In the genomic region with DNA sequence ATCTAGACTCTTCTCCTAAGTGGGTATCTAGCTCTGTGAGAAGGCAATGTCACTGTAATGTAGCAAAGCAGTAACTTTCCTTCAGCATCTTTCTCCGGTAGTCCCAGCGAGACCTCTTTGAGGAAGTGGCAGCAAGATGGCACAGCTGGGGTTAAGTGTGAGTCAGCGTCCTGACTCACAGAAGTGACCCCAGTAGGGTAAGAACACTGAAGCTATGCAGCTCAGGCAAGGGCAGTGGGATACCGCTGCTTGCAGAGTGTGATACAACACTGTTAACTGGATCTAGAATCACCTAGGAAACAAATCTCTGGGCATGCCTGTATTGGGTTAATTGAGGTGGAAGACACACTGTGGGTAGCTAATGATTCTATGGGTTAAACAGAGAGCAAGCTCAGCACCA, we compare ENCODE assay signal across 38 mouse cellular contexts. TPM values are rescaled to one million over a fixed set of nuclear protein-coding genes. Genes with fewer than 3 reads are reported as not detected.
DNase-seq lines count a peak whose midpoint lies in the region; ATAC-seq and TF ChIP-seq lines count a peak whose summit lies in the region.
"Had no signal": no experiment of that assay in that cellular context is flagged by ENCODE, and none has a peak within 500 bp of the region (broad histone marks: within the 10 kb centered on the region; RNA-seq: fewer than 3 reads in every experiment).

No protein-coding gene starts in this region.

- H3K36me3 ChIP-seq in hindbrain, embryonic 14.5 days (replicated peaks; ENCODE audit: control insufficient read depth, insufficient read depth): peaks cover 26% of the 10 kb centered on the region
- peaks cover 35% of the 10 kb centered on the region for H3K36me3 ChIP-seq in hindbrain, embryonic 10.5 days
- H3K36me3 ChIP-seq: liver, embryonic 13.5 days had no signal

- H3K4me3 ChIP-seq in cerebellum, adult 2 months (replicated peaks; ENCODE audit: insufficient read depth, low read depth, low read length): no peak overlapping the region
- H3K4me3 ChIP-seq in hindbrain, embryonic 14.5 days (replicated peaks; ENCODE audit: low read length): no peak overlapping the region
- H3K4me3 ChIP-seq in hindbrain, embryonic 10.5 days: no peak overlapping the region
- H3K4me3 ChIP-seq: liver, embryonic 13.5 days had no signal

- WGBS in cerebellum, adult 2 months: 71% methylated on average over 4 of the region's 4 CpGs
- 65% methylated on average over 4 of the region's 4 CpGs for WGBS in hindbrain, embryonic 14.5 days
- 71% methylated on average over 4 of the region's 4 CpGs for WGBS in hindbrain, embryonic 10.5 days

- 0 out of 2 replicates have a peak overlapping the region, but pooled peaks have one; percentile 99 for H3K9ac ChIP-seq in hindbrain, embryonic 14.5 days
- H3K9ac ChIP-seq: liver, embryonic 13.5 days had no signal

- H3K27me3 ChIP-seq in cerebellum, adult 2 months (ENCODE audit: control insufficient read depth, insufficient read depth, low read length): no peaks in the 10 kb centered on the region
- H3K27me3 ChIP-seq in hindbrain, embryonic 14.5 days (ENCODE audit: control insufficient read depth, insufficient read depth, low read length): no peaks in the 10 kb centered on the region
- H3K27me3 ChIP-seq in hindbrain, embryonic 10.5 days (ENCODE audit: insufficient read depth, poor library complexity, severe bottlenecking): no peaks in the 10 kb centered on the region
- H3K27me3 ChIP-seq: forebrain, embryonic 15.5 days; hindbrain, embryonic 12.5 days; liver, embryonic 13.5 days had no signal

- no peak for TF ChIP-seq CTCF in cerebellum, adult 2 months (IDR thresholded peaks at IDR 0.05; ENCODE audit: borderline replicate concordance, insufficient read depth, low read depth, low read length)

- TF ChIP-seq POLR2A in cerebellum, adult 2 months (IDR thresholded peaks at IDR 0.05; ENCODE audit: borderline replicate concordance, insufficient read depth, low read length): no peak

- peaks cover 13% of the 10 kb centered on the region for H3K4me1 ChIP-seq in cerebellum, adult 2 months (ENCODE audit: control insufficient read depth, insufficient read depth, low read length)
- peaks cover 28% of the 10 kb centered on the region for H3K4me1 ChIP-seq in hindbrain, embryonic 14.5 days (replicated peaks; ENCODE audit: control insufficient read depth, insufficient read depth, low read length)
- H3K4me1 ChIP-seq in hindbrain, embryonic 10.5 days (replicated peaks): peaks cover 37% of the 10 kb centered on the region
- H3K4me1 ChIP-seq: liver, embryonic 13.5 days had no signal

- H3K27ac ChIP-seq in cerebellum, adult 2 months (ENCODE audit: insufficient read depth, low read length): no peak overlapping the region
- no peak overlapping the region for H3K27ac ChIP-seq in hindbrain, embryonic 14.5 days
- H3K27ac ChIP-seq in hindbrain, embryonic 10.5 days: no peak overlapping the region
- H3K27ac ChIP-seq: forebrain, embryonic 15.5 days; liver, embryonic 13.5 days; macrophage had no signal

- no peaks in the 10 kb centered on the region for H3K9me3 ChIP-seq in hindbrain, embryonic 14.5 days (ENCODE audit: control insufficient read depth, low read length)
- H3K9me3 ChIP-seq in hindbrain, embryonic 10.5 days: no peaks in the 10 kb centered on the region
- H3K9me3 ChIP-seq: forebrain, embryonic 15.5 days; hindbrain, embryonic 12.5 days; liver, embryonic 13.5 days had no signal

- DNase-seq in cerebellum, adult 9-10 months: peak; percentile 25
- DNase-seq in cerebellum, adult 2 months: no peak
- no peak for DNase-seq in hindbrain, embryonic 14.5 days (ENCODE audit: low spot score)
- no peak for DNase-seq in hindbrain, embryonic 10.5 days (ENCODE audit: low spot score)
- DNase-seq in 416B (ENCODE audit: low read depth): peak; percentile 80
- no peak for DNase-seq in embryo, embryonic 9.5 days (ENCODE audit: extremely low spot score)
- DNase-seq: adrenal gland, adult 2 months; adrenal gland, postnatal 36 days; cerebellum, adult 8-10 months; gastrocnemius, postnatal 36 days; heart, postnatal 14 days; kidney, adult 11 months; kidney, postnatal 14 days; liver, embryonic 13.5 days; lung, adult 18-20 months; right cerebral cortex, postnatal 14 days; thymus, postnatal 4 days had no signal

- H3K4me2 ChIP-seq in hindbrain, embryonic 14.5 days (replicated peaks): no peak overlapping the region; the same call in 1 of the 2 replicates
- H3K4me2 ChIP-seq: liver, embryonic 13.5 days had no signal

- ATAC-seq in hindbrain, embryonic 14.5 days (ENCODE audit: low FRiP score): no peak
- peak; percentile 55 for ATAC-seq in megakaryocyte progenitor cell, adult 5-6 weeks (replicated peaks; ENCODE audit: poor library complexity)
- ATAC-seq: activated CD4-positive, CD25-positive, alpha-beta regulatory T cell, adult 4 months; forebrain, embryonic 15.5 days; lung, postnatal 0 days had no signal

RNA-seq across cellular contexts. Expression of a gene that starts 1.3 kb away (rescaled TPM):
- polyA plus RNA-seq in cerebellum, adult 2 months (2012; rRNA removed): 459 and 460 TPM in 2 replicates
- 230 and 241 TPM in 2 replicates for polyA plus RNA-seq in hindbrain, embryonic 14.5 days (2014; fragmentation: Nextera tagmentation; extraction: Ambion mirVana)
- polyA plus RNA-seq in hindbrain, embryonic 10.5 days (2016; fragmentation: Nextera tagmentation; extraction: Ambion mirVana): 45.7 and 62.2 TPM in 2 replicates
- not detected in 2 replicates for total RNA-seq in megakaryocyte progenitor cell, adult 5-6 weeks (2015)
- not detected in 2 replicates for total RNA-seq in megakaryocyte progenitor cell, adult 5-6 weeks (2017)
- polyA plus RNA-seq: activated CD4-positive, CD25-positive, alpha-beta regulatory T cell, adult 4 months; macrophage had no signal

RNA-seq across cellular contexts. Expression of a gene that starts 18.5 kb away (rescaled TPM):
- 30.0 and 33.1 TPM in 2 replicates for polyA plus RNA-seq in cerebellum, adult 2 months (2012; rRNA removed)
- 18.2 and 20.8 TPM in 2 replicates for polyA plus RNA-seq in hindbrain, embryonic 14.5 days (2014; fragmentation: Nextera tagmentation; extraction: Ambion mirVana)
- 16.9 and 25.2 TPM in 2 replicates for polyA plus RNA-seq in hindbrain, embryonic 10.5 days (2016; fragmentation: Nextera tagmentation; extraction: Ambion mirVana)
- total RNA-seq in megakaryocyte progenitor cell, adult 5-6 weeks (2015): 8.0 and 11.6 TPM in 2 replicates
- 4.9 and 6.3 TPM in 2 replicates for total RNA-seq in megakaryocyte progenitor cell, adult 5-6 weeks (2017)

RNA-seq across cellular contexts. Expression of a gene that starts 36.5 kb away (rescaled TPM):
- 13.7 and 21.6 TPM in 2 replicates for polyA plus RNA-seq in cerebellum, adult 2 months (2012; rRNA removed)
- polyA plus RNA-seq in hindbrain, embryonic 14.5 days (2014; fragmentation: Nextera tagmentation; extraction: Ambion mirVana): 5.2 and 8.2 TPM in 2 replicates
- 0.42 and 1.9 TPM in 2 replicates for polyA plus RNA-seq in hindbrain, embryonic 10.5 days (2016; fragmentation: Nextera tagmentation; extraction: Ambion mirVana)
- not detected in 2 replicates for total RNA-seq in megakaryocyte progenitor cell, adult 5-6 weeks (2015)
- total RNA-seq in megakaryocyte progenitor cell, adult 5-6 weeks (2017): not detected in 2 replicates
- polyA plus RNA-seq: macrophage had no signal

RNA-seq across cellular contexts. Expression of a gene that starts 53.3 kb away (rescaled TPM):
- not detected in 2 replicates for polyA plus RNA-seq in cerebellum, adult 2 months (2012; rRNA removed)
- not detected in 2 replicates for polyA plus RNA-seq in hindbrain, embryonic 14.5 days (2014; fragmentation: Nextera tagmentation; extraction: Ambion mirVana)
- polyA plus RNA-seq in hindbrain, embryonic 10.5 days (2016; fragmentation: Nextera tagmentation; extraction: Ambion mirVana): not detected in 2 replicates
- total RNA-seq in megakaryocyte progenitor cell, adult 5-6 weeks (2015): not detected in 2 replicates
- total RNA-seq in megakaryocyte progenitor cell, adult 5-6 weeks (2017): not detected in 2 replicates
- total RNA-seq: adrenal gland, adult 2 months; adrenal gland, postnatal 36 days; ES-E14; gastrocnemius, adult 18-20 months; gastrocnemius, postnatal 36 days; heart, adult 8-10 months; heart, postnatal 14 days; layer of hippocampus, adult 2 months; layer of hippocampus, postnatal 14 days; left cerebral cortex, adult 2 months; left cerebral cortex, postnatal 25 days had no signal
- polyA plus RNA-seq: activated CD4-positive, CD25-positive, alpha-beta regulatory T cell, adult 4 months; adrenal gland, adult 2 months; brain, embryonic 14.5 days; embryonic facial prominence, embryonic 11.5 days; forebrain, embryonic 15.5 days; frontal cortex, adult 2 months; hindbrain, embryonic 12.5 days; kidney, embryonic 14.5 days; liver, embryonic 13.5 days; lung, postnatal 0 days; macrophage; neural tube, embryonic 14.5 days; small intestine, adult 2 months; stomach, embryonic 14.5 days; testis, adult 2 months had no signal

RNA-seq across cellular contexts. Expression of a gene that starts 57.6 kb away (rescaled TPM):
- polyA plus RNA-seq in cerebellum, adult 2 months (2012; rRNA removed): 98.5 and 109 TPM in 2 replicates
- polyA plus RNA-seq in hindbrain, embryonic 14.5 days (2014; fragmentation: Nextera tagmentation; extraction: Ambion mirVana): 37.4 and 41.7 TPM in 2 replicates
- polyA plus RNA-seq in hindbrain, embryonic 10.5 days (2016; fragmentation: Nextera tagmentation; extraction: Ambion mirVana): 55.9 and 57.2 TPM in 2 replicates
- total RNA-seq in megakaryocyte progenitor cell, adult 5-6 weeks (2015): 7.7 and 11.2 TPM in 2 replicates
- total RNA-seq in megakaryocyte progenitor cell, adult 5-6 weeks (2017): 10.0 and 16.6 TPM in 2 replicates

Comparison
In these comparisons a context has a peak if more than half of its experiments do, and no peak if none do; other contexts are left out.
1. DNase-seq: peak in cerebellum, adult 9-10 months (single experiment) and 416B (single experiment); none in cerebellum, adult 2 months (0 of 2), hindbrain, embryonic 14.5 days (single experiment), hindbrain, embryonic 10.5 days (single experiment) and embryo, embryonic 9.5 days (single experiment).